Mouse (Mus musculus): ENCODE data around the gene 2310057N15Rik. TPM values are rescaled to one million over a fixed set of nuclear protein-coding genes. Genes with fewer than 3 reads are reported as not detected.
"Not testable (repeated sequence)": the region's sequence is repeated elsewhere in the genome, so short reads cannot be mapped to it uniquely, and the experiment has no call there.

The 2310057N15Rik gene
- total RNA-seq (2021), result not detected
- long read RNA-seq, experiment 1, result 0 reads
- long read RNA-seq, experiment 2, result 0 reads

DNA sequence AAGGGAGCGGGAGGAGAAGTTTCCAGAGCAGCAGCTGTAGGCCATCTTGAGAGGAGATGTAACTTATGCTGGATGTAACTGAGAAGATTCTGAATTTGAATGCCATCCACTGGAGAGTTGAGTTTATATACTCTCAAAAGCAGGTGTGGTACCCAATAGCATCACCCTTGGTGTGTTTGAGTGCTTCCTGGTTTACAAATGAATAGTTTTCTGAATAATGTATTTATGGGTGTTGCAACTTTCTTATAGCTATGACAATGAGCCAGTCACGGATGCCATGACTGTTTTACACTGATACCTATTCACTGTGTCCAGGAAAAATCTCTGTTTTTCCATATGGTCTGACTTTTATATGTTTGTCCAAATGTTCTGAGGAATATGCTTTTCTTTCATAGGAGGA lies at the start of gene 2310057N15Rik:
TSS of gene 2310057N15Rik (minus strand) at position 101 of the 400 bp plus-strand sequence.
- DNase-seq, result no peak

DNA sequence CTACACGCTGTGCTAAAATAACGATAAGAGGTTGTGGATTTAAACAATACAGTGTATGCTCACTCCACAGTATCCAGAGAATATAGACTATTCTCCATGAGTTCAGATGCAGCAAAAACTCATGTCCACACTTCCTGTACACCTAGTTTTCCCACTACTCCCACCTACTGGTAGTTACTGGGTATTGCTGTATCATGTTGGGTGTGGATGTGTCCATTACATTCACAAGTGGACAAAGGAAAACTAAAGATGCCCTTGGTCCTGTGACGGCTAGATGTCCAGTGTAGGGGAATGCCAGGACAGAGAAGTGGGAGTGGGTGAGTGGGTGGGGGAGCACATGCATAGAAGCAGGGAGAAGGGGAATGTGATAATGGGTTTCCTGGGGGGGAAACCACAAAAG lies 49.7 kb upstream of the 2310057N15Rik start:
- peak in 1 of 2 experiments; percentile 3 for DNase-seq

DNA sequence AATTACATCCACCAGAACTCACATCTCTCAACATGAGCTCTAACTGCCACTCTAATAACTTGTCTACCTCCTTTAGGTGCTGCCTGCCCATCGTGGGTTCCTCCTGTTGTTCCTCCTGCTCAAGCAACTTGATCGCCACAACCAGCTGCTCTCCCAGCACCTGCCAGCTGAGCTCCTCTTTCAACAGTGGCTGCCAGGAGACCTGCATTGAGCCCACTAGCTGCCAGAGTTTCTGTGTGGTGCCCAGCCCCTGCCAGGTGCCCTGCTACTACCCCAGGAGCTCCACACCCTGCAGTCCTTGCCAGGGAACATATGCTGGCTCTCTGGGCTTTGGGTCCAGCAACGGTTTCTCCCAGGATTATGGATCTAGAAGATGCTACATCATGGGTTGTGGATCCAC lies 46.1 kb upstream of the 2310057N15Rik start, which contains the start of gene Krtap15:
TSS of gene Krtap15 (plus strand) at position 150 of the 400 bp plus-strand sequence.
- DNase-seq, result no peak

DNA sequence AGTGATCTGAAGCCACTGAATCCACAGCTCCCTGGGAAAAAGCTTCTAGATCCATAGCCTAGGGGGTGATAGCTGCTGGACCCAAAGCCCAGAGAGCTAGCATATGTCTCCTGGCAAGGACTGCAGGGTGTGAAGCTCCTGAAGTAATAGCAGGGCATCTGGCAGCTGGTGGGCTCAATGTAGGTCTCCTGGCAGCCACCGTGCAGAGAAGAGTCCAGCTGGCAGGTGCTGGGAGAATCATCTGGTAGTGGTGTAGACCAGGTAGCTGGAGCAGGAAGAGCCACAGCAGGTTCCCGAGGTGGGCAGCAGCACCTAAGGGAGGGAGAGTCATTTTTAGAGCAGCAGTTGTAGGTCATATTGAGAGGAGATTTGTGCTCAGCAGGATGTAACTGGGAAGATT lies 37.8 kb upstream of the 2310057N15Rik start, which contains the start of gene Gm20741:
TSS of gene Gm20741 (minus strand) at position 394 of the 400 bp plus-strand sequence.
- DNase-seq, result no peak

DNA sequence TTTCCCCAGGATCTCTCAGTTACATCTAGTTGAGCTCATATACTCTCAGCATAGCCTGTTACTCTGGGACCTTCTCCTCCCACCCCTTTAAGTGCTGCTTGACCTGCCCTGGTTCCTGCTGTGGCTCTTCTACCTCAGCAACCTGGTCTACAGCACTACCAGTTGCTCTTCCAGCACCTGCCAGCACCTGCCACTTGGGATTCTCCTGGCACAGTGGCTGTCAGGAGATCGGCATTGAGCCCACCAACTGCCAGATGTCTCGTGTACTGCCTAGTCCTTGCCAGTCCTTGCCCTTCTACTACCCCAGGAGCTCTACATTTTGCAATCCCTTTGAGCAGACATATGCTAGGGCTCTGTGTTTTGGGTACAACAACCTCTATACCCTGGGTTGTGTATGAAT lies 12.8 kb upstream of the 2310057N15Rik start:
- DNase-seq, result no peak

DNA sequence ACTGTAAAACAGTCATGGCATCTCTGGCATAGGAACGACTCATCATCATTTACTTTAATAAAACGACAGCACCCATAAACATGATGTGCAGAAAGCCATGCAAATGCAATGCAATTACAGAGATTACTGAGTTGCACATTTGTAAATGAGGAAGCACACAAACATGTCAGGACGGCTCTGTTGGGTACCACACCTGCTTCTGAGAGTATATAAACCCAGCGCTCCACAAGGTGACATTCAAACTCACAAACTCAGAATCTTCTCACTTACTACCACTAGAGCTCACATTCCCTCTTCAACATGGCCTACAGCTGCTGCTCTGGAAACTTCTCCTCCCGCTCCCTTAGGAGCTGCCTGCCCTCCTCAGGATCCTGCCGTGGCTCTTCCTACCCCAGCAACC lies 3.6 kb upstream of the 2310057N15Rik start, which contains the start of gene Gm5965:
TSS of gene Gm5965 (plus strand) at position 301 of the 400 bp plus-strand sequence.
- no peak for DNase-seq

DNA sequence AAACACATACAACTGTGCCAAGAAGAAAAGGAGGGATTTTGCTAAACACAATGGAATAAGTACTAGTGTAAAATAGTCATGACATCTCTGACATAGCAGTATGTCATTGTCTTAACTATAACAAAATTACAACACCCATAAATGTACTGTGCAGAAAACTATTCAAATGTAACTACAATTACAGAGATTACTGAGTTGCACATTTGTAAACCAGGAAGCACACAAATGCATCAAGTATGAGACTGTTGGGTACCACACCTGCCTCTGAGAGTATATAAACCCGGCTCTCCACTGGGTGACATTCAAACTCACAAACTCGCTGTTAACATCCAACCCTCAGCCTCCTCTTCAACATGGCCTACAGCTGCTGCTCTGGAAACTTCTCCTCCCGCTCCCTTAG lies 15.5 kb downstream of the 2310057N15Rik start, which contains the start of gene 2310034C09Rik:
TSS of gene 2310034C09Rik (plus strand) at position 301 of the 400 bp plus-strand sequence.
- DNase-seq, result not testable (repeated sequence)

DNA sequence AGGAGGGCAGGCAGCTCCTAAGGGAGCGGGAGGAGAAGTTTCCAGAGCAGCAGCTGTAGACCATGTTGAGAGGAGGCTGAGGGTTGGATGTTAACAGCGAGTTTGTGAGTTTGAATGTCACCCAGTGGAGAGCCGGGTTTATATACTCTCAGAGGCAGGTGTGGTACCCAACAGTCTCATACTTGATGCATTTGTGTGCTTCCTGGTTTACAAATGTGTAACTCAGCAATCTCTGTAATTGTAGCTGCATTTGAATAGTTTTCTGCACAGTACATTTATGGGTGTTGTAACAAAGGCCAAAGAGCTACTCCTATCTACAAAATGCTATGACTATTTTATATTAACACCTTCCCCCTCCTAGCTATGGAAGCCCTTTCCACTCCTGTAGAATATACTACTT lies 22.5 kb downstream of the 2310057N15Rik start, which contains the start of gene Krtap13:
TSS of gene Krtap13 (minus strand) at position 101 of the 400 bp plus-strand sequence.
- DNase-seq, result not testable (repeated sequence)

DNA sequence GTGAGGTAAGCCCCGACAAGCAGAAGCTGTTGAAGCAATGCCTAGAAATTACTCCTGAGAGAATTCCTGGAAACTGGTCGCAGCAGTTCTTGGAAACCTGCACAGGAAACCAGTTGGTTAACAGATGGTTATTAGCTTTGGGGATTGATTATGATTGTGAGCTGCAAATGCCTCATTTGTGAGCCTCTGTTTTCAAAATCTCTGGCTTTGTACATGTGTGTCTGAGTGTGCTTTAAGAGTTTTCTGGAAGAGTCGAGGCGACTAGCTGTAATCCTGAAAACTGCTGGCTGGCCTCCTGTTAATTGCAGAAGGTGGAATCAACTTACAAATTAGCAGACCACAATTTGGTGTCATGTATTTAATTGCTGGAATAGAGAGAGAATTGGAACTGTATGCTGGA lies 26.1 kb downstream of the 2310057N15Rik start:
- no peak for DNase-seq

DNA sequence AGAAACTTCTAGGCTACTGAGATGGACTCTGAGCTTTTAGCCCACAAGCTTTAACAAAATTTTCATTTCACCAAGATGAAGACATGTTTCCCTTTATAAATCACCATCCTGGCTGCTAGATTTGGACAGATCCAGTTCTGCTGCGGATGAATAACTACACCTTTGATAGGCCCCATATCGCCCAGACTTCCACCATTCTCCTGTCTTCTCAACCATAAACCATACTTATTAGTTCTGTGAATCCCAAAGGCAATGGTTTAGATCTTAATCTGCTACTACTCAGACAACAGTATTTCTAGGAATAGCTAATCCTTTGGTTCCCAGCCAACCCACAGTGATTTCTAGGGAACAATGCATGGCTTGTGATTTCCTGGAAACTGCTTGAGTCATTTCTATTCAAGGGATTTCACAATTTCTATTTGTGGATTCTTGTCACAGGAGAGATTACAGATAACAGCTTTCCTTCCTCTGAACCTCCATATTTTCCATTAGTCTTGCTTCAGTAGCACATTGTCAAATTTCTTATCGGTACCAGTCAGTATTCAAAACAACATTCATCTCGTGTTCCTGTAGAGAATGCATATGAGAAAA lies 29.2 kb downstream of the 2310057N15Rik start:
- DNase-seq, result no peak

DNA sequence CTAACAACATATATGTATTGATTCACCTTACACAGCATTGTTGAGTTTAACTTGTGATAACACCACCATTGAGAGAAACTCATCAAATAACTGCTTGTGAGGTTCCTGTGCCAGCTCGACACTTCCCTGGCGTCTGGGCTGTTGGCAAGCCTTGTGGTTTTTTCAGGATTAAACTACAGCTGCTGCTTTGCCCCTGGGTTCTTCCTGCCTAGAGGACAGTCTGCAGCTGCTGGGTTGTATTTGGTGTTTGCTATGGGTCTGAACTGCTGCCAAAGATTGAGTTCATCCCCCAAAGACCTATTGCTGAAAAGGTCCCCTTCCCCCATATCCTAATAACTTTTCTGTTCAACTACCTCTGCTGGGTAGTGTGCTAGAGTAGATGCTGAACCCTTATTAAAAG lies 38.6 kb downstream of the 2310057N15Rik start:
- DNase-seq, result no peak

DNA sequence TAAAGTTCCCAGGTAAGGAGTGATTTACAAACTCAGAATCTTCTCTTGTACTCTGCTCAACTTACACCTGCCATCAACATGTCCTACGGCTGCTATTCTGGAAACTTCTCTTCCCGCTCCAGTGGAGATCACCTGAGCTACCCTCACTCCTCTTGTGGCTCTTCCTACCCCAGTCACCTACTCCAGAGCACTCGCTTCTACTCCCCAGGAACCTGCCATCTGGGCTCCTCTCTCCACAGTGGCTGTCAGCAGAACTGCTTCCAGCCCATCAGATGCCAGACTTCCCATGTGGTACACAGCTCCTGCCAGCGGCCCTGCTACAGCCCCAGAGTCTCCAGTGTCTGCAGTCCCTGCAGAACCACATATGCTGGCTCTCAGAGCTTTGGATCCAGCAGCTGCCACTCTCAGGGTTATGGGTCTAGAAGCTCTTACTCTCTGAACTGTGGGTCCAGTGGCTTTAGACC lies 45.2 kb downstream of the 2310057N15Rik start, which contains the start of gene Krtap13-1:
TSS of gene Krtap13-1 (plus strand) at position 51 of the 464 bp plus-strand sequence.
- no peak for DNase-seq

Other genes with a start within 250 kb of the 2310057N15Rik start
- not detected for gene Cldn8, start 211.0 kb downstream of the 2310057N15Rik start, total RNA-seq (2021)
- not detected for gene Krtap24-1, start 161.9 kb downstream of the 2310057N15Rik start, total RNA-seq (2021)
- gene 2310079G19Rik, start 146.5 kb downstream of the 2310057N15Rik start, total RNA-seq (2021), result not detected
- not detected for gene Krtap26-1, start 126.4 kb downstream of the 2310057N15Rik start, total RNA-seq (2021)
- gene Krtap27-1, start 102.5 kb downstream of the 2310057N15Rik start, total RNA-seq (2021), result not detected
- not detected for gene 2310061N02Rik, start 66.2 kb downstream of the 2310057N15Rik start, total RNA-seq (2021)
- gene Krtap13-1, start 45.3 kb downstream of the 2310057N15Rik start, total RNA-seq (2021), result not detected
- not detected for gene Krtap13, start 22.6 kb downstream of the 2310057N15Rik start, total RNA-seq (2021)
- not detected for gene 2310034C09Rik, start 15.4 kb downstream of the 2310057N15Rik start, total RNA-seq (2021)
- not detected for gene Gm5965, start 3.7 kb upstream of the 2310057N15Rik start, total RNA-seq (2021)
- not detected for gene Gm20741, start 38.0 kb upstream of the 2310057N15Rik start, total RNA-seq (2021)
- gene Krtap15, start 46.0 kb upstream of the 2310057N15Rik start, total RNA-seq (2021), result not detected
- gene Krtap14, start 51.9 kb upstream of the 2310057N15Rik start, total RNA-seq (2021), result not detected
- gene Krtap19-1, start 95.2 kb upstream of the 2310057N15Rik start, total RNA-seq (2021), result not detected
- gene Krtap19-2, start 100.1 kb upstream of the 2310057N15Rik start, total RNA-seq (2021), result not detected
- gene Krtap19-3, start 103.8 kb upstream of the 2310057N15Rik start, total RNA-seq (2021), result not detected
- gene Krtap19-4, start 110.9 kb upstream of the 2310057N15Rik start, total RNA-seq (2021), result not detected
- gene Krtap19-5, start 122.3 kb upstream of the 2310057N15Rik start, total RNA-seq (2021), result not detected
- gene Krtap19-9b, start 158.1 kb upstream of the 2310057N15Rik start, total RNA-seq (2021), result not detected
- not detected for gene Krtap16-3, start 188.7 kb upstream of the 2310057N15Rik start, total RNA-seq (2021)
- not detected for gene Krtap22-2, start 236.6 kb upstream of the 2310057N15Rik start, total RNA-seq (2021)
- gene Gm10229, start 241.1 kb upstream of the 2310057N15Rik start, total RNA-seq (2021), result not detected